Mouse (Mus musculus): ENCODE data around the gene Chmp6. TPM values are rescaled to one million over a fixed set of nuclear protein-coding genes. Genes with fewer than 3 reads are reported as not detected.

Gene Chmp6
- polyA plus RNA-seq, 1 experiment from 2014 or later = 90.3 TPM

DNA sequence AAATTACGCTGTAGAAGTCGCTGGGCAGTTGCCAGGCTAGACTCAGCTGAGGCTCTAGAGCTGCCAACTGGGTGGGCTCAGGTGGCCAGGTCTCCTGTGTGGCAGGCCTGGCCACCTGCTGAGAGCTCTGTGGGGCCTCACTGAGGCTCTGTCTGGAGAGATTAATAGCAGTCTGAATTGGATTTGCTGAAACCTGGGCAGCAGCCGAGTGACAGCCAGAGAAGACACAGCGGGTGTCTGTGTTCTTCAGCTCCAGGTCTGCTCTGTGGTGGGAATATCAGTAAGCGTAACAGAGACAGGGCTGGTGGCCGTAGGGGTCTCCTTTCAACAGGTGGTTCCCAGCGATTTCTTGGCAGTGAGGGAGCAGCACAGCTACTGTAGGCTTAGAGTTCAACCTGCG lies 54.2 kb downstream of the Chmp6 start:
- 82% methylated on average over 8 of the region's 8 CpGs for WGBS
- H3K4me2 ChIP-seq (ENCODE audit: low read depth, low read length) = no peak overlapping the region
- no peaks in the 10 kb centered on the region for H3K36me3 ChIP-seq (ENCODE audit: control insufficient read depth, insufficient read depth, low read length)
- no peak overlapping the region for H3K27ac ChIP-seq (ENCODE audit: low read length)
- no peaks in the 10 kb centered on the region for H3K4me1 ChIP-seq (replicated peaks; ENCODE audit: control insufficient read depth, insufficient read depth, low read length)
- H3K27me3 ChIP-seq (ENCODE audit: control insufficient read depth, insufficient read depth, low read depth, low read length) = no peaks in the 10 kb centered on the region
- H3K9me3 ChIP-seq (ENCODE audit: control insufficient read depth, low read length) = no peaks in the 10 kb centered on the region
- no peak for ATAC-seq (ENCODE audit: low read depth)
- no peak overlapping the region for H3K4me3 ChIP-seq (ENCODE audit: low read length)
- H3K9ac ChIP-seq (ENCODE audit: low read length) = no peak overlapping the region

DNA sequence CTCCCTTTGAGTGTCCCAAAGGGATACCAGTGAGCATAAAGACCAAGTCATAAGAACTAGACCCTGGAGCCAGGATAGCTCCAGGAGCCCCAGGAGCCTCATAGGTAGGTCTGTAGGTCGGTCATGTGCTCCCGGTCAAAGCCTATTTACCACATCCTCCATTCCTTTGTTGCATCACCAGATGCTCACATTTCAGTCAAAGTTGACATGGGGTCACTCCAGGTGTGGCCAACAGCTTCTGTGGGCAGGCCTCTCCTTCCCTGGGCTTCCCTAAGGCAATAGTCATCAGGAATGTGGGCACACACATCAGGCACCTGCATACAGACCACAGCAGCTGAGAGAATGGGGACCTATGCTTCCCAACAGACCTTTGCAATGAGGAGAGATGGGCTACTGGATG lies 54.7 kb downstream of the Chmp6 start:
- H3K4me1 ChIP-seq (replicated peaks; ENCODE audit: control insufficient read depth, insufficient read depth, low read length) = no peaks in the 10 kb centered on the region
- no peaks in the 10 kb centered on the region for H3K36me3 ChIP-seq (ENCODE audit: control insufficient read depth, insufficient read depth, low read length)
- no peak overlapping the region for H3K9ac ChIP-seq (ENCODE audit: low read length)
- no peak overlapping the region for H3K27ac ChIP-seq (ENCODE audit: low read length)
- no peak overlapping the region for H3K4me2 ChIP-seq (ENCODE audit: low read depth, low read length)
- no peaks in the 10 kb centered on the region for H3K27me3 ChIP-seq (ENCODE audit: control insufficient read depth, insufficient read depth, low read depth, low read length)
- no peak overlapping the region for H3K4me3 ChIP-seq (ENCODE audit: low read length)
- WGBS = 83% methylated on average over 2 of the region's 2 CpGs
- no peaks in the 10 kb centered on the region for H3K9me3 ChIP-seq (ENCODE audit: control insufficient read depth, low read length)
- ATAC-seq (ENCODE audit: low read depth) = no peak

Other genes starting within 250 kb of the Chmp6 start
- gene Baiap2, start 29.3 kb downstream of the Chmp6 start, polyA plus RNA-seq (2015; fragmentation: Nextera tagmentation; extraction: Ambion mirVana) = 31.7 and 35.6 TPM in 2 replicates
- 2.0 and 2.2 TPM in 2 replicates for gene Aatk, start 133.7 kb downstream of the Chmp6 start, polyA plus RNA-seq (2015; fragmentation: Nextera tagmentation; extraction: Ambion mirVana)
- 15.3 and 16.4 TPM in 2 replicates for gene Cep131, start 173.4 kb downstream of the Chmp6 start, polyA plus RNA-seq (2015; fragmentation: Nextera tagmentation; extraction: Ambion mirVana)
- gene Tepsin, start 185.3 kb downstream of the Chmp6 start, polyA plus RNA-seq (2015; fragmentation: Nextera tagmentation; extraction: Ambion mirVana) = 17.8 and 18.2 TPM in 2 replicates
- 64.7 and 78.3 TPM in 2 replicates for gene Ndufaf8, start 185.5 kb downstream of the Chmp6 start, polyA plus RNA-seq (2015; fragmentation: Nextera tagmentation; extraction: Ambion mirVana)
- 96.3 and 100 TPM in 2 replicates for gene Slc38a10, start 237.9 kb downstream of the Chmp6 start, polyA plus RNA-seq (2015; fragmentation: Nextera tagmentation; extraction: Ambion mirVana)

All from lung, embryonic 16.5 days (tissue).